Mouse (Mus musculus) liver, adult 2 months (tissue): ENCODE data around the gene Akr1cl. TPM values are rescaled to one million over a fixed set of nuclear protein-coding genes. Genes with fewer than 3 reads are reported as not detected.

ENCODE experiments used
- DNase-seq: peaks from one replicate; pipeline ENCODE4 v3.0.0-alpha.2; 2011; ENCODE audit warnings: low read depth, low spot score; ENCODE audit errors: extremely low read depth
- H3K27ac ChIP-seq: fragments of 200-500 bp; replicated peaks from 2 replicates; pipeline ENCODE4 v1.5.1; 2012; ENCODE audit warnings: low read depth, mild to moderate bottlenecking, control low read depth, inconsistent platforms, low read length; ENCODE audit not compliant: insufficient read depth
- H3K27me3 ChIP-seq: fragments of 200-500 bp; 2 replicates; pipeline ENCODE4 v1.6.1; 2012; ENCODE audit warnings: mild to moderate bottlenecking, moderate library complexity, low read length, inconsistent platforms; ENCODE audit not compliant: control insufficient read depth, insufficient read depth
- H3K36me3 ChIP-seq: fragments of 200-500 bp; 2 replicates; pipeline ENCODE4 v1.6.1; 2012; ENCODE audit warnings: low read length, inconsistent platforms; ENCODE audit not compliant: control insufficient read depth, insufficient read depth
- H3K4me1 ChIP-seq: fragments of 200-500 bp; 2 replicates; pipeline ENCODE4 v1.6.1; 2011; ENCODE audit warnings: low read length; ENCODE audit not compliant: control insufficient read depth, insufficient read depth
- H3K4me3 ChIP-seq: fragments of 200-500 bp; 2 replicates; pipeline ENCODE4 v1.5.1; 2011; ENCODE audit warnings: low read depth, mild to moderate bottlenecking, control low read depth, low read length, moderate library complexity; ENCODE audit not compliant: insufficient read depth
- H3K79me2 ChIP-seq: fragments of 200-500 bp; 2 replicates; pipeline ENCODE4 v1.6.1; 2012; ENCODE audit warnings: inconsistent platforms, mild to moderate bottlenecking, low read length, moderate library complexity; ENCODE audit not compliant: control insufficient read depth, insufficient read depth
- H3K9ac ChIP-seq: fragments of 200-500 bp; 2 replicates; pipeline ENCODE4 v1.6.1; 2012; ENCODE audit warnings: low read depth, mild to moderate bottlenecking, control low read depth, inconsistent platforms, low read length
- CTCF ChIP-seq: fragments of 200-500 bp; IDR thresholded peaks from 2 replicates; pipeline ENCODE4 v1.5.1; 2011; ENCODE audit warnings: low read depth, low read length, control low read depth
- POLR2A ChIP-seq: fragments of 200-500 bp; IDR thresholded peaks from 2 replicates; pipeline ENCODE4 v1.6.1; 2011; ENCODE audit warnings: low read length, control low read depth; ENCODE audit not compliant: insufficient read depth; ENCODE audit errors: extremely low read depth
- WGBS: fragments of 180-500 bp; shearing (Covaris S2); methylation state at CpG from one replicate; pipeline ENCODE4 v1.1.7; 2018; 5-methylcytosine and 5-hydroxymethylcytosine counted together
- polyA plus RNA-seq: library from polyadenylated mRNA; depleted of rRNA; stranded (reverse); fragments of >200 nt; gene quantifications from 2 replicates; pipeline ENCODE4 v1.2.3, GENCODE M21; 2012; rRNA removed
- total RNA-seq: library from RNA; depleted of rRNA; stranded (reverse); fragments of >200 nt; gene quantifications from 2 replicates; pipeline ENCODE4 v1.2.3, GENCODE M21; 2014; rRNA removed

Gene Akr1cl
- total RNA-seq (0.18 and 6.6 TPM in 2 replicates), polyA plus RNA-seq (not detected in 2 replicates)

- no peaks in the 10 kb centered on the region for H3K79me2 ChIP-seq
- DNase-seq, result no peak
- H3K9ac ChIP-seq, result no peak within 1 kb of the TSS
- TF ChIP-seq POLR2A, result no peak
- no peak for TF ChIP-seq CTCF
- H3K4me1 ChIP-seq, result no peaks in the 10 kb centered on the region
- no peaks in the 10 kb centered on the region for H3K36me3 ChIP-seq
- no peak within 1 kb of the TSS for H3K27ac ChIP-seq
- H3K27me3 ChIP-seq, result no peaks in the 10 kb centered on the region
- H3K4me3 ChIP-seq, result no peak within 1 kb of the TSS
Measured at GRCm38 (mm10) chr1:65032641-65033040, at the start of gene Akr1cl. Akr1cl (minus strand) TSS chr1:65032759.

DNA sequence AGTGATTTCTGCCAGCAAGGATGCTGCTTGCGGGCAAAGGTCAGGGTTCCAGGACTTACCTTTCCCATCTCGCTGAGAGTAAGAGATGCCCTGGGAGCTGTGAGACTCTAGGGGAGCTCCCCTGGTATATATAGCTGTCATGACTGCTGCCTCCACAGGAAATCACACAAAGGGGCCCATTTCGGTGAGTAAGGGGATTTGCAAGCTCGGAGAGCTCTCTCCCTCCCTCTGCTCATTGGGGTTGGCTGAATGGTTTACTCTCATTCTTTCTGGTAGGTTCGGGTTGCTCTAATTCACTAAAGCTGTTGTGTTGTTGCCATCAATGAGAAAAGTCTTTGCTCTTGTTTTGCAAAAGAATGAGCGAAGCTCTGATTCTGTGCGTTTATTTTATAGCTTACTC lies 49.6 kb upstream of the Akr1cl start, which contains the start of gene Crygb:
Crygb (minus strand) TSS at position 101 of the 400 bp plus-strand sequence.
- no peak within 1 kb of the TSS for H3K9ac ChIP-seq
- no peak within 1 kb of the TSS for H3K4me3 ChIP-seq
- H3K27me3 ChIP-seq, result no peaks in the 10 kb centered on the region
- no peaks in the 10 kb centered on the region for H3K36me3 ChIP-seq
- H3K4me1 ChIP-seq, result no peaks in the 10 kb centered on the region
- DNase-seq, result no peak
- 54% methylated on average over 7 of the region's 7 CpGs for WGBS
- H3K79me2 ChIP-seq, result no peaks in the 10 kb centered on the region
- no peak within 1 kb of the TSS for H3K27ac ChIP-seq
- TF ChIP-seq POLR2A (no peak), CTCF (no peak)

DNA sequence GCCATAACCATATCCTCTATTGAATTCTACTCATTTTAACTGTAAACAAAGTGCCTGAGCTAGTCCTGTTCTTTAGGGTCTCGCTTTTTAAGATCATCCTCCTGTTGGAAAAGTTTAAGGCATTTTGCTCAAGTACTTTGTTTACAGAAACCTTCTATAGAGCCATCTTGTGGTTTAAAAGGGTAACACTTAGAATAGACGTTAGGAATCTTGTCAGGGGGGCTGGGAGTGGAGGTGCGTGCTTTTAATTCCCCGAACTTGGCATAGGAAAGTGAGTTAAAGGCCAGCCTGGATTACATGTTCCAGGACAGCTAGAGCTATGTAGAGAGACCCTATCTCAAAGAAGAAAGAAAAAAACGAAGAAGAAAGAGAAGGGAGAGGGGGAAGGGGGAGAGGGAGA lies 43.0 kb upstream of the Akr1cl start:
- TF ChIP-seq CTCF, result no peak
- TF ChIP-seq POLR2A, result no peak
- H3K4me1 ChIP-seq, result no peaks in the 10 kb centered on the region
- DNase-seq, result no peak
- no peak overlapping the region for H3K4me3 ChIP-seq
- no peaks in the 10 kb centered on the region for H3K79me2 ChIP-seq
- H3K36me3 ChIP-seq, result no peaks in the 10 kb centered on the region
- H3K27ac ChIP-seq, result no peak overlapping the region
- 24% methylated on average over 5 of the region's 5 CpGs for WGBS
- H3K9ac ChIP-seq, result no peak overlapping the region
- H3K27me3 ChIP-seq, result no peaks in the 10 kb centered on the region; the same call in 1 of the 2 replicates

DNA sequence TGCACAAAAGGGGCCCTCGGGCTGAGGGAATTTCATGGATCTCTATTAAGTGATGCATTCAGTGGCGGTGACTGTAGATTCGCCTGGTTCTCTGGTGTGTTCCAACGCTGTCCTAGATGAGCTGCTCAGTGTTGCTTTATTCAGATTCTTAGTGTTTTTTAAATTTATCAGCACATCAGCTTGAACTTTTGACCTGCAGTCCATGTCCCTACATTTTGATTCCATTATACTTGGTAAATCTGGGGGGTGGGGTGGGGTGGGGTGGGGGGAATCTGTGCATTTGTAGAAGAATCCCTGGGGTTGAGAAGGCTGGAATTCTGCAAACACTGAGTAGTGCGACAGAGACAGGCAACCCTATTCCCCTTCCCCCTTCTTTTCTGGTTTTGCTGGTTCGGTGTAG lies 41.0 kb upstream of the Akr1cl start, which contains the start of gene Crygc:
Crygc (minus strand) TSS at position 101 of the 400 bp plus-strand sequence.
- TF ChIP-seq CTCF, result no peak
- TF ChIP-seq POLR2A, result no peak
- H3K79me2 ChIP-seq, result no peaks in the 10 kb centered on the region
- no peaks in the 10 kb centered on the region for H3K36me3 ChIP-seq
- no peak within 1 kb of the TSS for H3K4me3 ChIP-seq
- WGBS, result 77% methylated on average over 6 of the region's 6 CpGs
- no peak within 1 kb of the TSS for H3K9ac ChIP-seq
- H3K4me1 ChIP-seq, result no peaks in the 10 kb centered on the region
- no peak within 1 kb of the TSS for H3K27ac ChIP-seq
- no peaks in the 10 kb centered on the region; the same call in 1 of the 2 replicates for H3K27me3 ChIP-seq
- DNase-seq, result no peak

DNA sequence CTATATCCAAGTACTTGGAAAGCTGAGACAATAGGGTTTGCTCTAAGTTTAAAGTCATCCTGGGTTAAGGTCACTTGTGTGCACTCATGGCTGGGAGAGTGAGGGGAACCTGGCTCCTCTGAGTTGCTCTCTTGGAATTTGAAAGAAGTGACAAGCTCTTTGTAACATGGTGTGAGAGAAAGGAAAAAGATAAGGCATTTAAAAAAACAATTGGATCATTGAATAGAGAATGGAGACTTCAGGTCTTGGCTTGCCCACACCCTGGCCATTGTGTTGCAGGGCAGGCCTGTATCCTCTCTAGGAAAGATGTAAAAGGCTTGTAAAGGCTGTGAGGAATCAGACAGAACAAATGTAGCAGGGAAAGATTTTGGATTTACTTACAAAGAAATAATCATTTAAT lies 35.3 kb upstream of the Akr1cl start:
- no peaks in the 10 kb centered on the region for H3K36me3 ChIP-seq
- H3K4me3 ChIP-seq, result no peak overlapping the region
- no peaks in the 10 kb centered on the region for H3K79me2 ChIP-seq
- no peak for DNase-seq
- H3K27ac ChIP-seq, result no peak overlapping the region
- no peak overlapping the region for H3K9ac ChIP-seq
- no peak for TF ChIP-seq POLR2A
- no peak for TF ChIP-seq CTCF
- H3K27me3 ChIP-seq, result no peaks in the 10 kb centered on the region
- no peaks in the 10 kb centered on the region for H3K4me1 ChIP-seq

DNA sequence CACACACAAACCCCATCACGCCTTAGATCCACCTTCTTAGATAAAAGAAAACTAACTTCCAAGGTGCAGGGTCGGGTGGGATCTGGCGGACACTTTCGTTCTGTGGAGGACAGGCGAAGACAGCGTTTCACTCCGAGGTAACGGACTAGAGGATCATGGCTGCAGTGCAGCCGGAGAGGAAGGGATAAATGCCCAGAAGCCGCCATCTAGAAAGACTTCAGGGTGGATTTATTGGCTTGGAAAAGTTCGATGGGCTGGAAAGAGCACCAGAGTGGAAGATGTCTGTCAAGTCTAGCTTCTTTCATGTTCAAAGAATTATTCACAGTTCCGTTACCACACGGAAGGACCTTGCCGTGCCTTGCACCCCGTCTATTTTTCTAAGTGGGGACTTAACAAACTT lies 31.6 kb upstream of the Akr1cl start:
- H3K36me3 ChIP-seq, result no peaks in the 10 kb centered on the region
- H3K79me2 ChIP-seq, result no peaks in the 10 kb centered on the region
- H3K4me1 ChIP-seq, result no peaks in the 10 kb centered on the region
- no peak for DNase-seq
- 0 out of 2 replicates have a peak, but pooled peaks cover 2% of the 10 kb centered on the region for H3K27me3 ChIP-seq
- H3K27ac ChIP-seq, result no peak overlapping the region
- no peak overlapping the region for H3K4me3 ChIP-seq
- 90% methylated on average over 15 of the region's 15 CpGs for WGBS
- no peak overlapping the region for H3K9ac ChIP-seq
- no peak for TF ChIP-seq CTCF
- TF ChIP-seq POLR2A, result no peak
